Mouse (Mus musculus): ENCODE data around the gene Gm11541. TPM values are rescaled to one million over a fixed set of nuclear protein-coding genes. Genes with fewer than 3 reads are reported as not detected.
"Not testable (repeated sequence)": the region's sequence is repeated elsewhere in the genome, so short reads cannot be mapped to it uniquely, and the experiment has no call there.

Gm11541 gene
- polyA plus RNA-seq, 1 experiment, result not detected

DNA sequence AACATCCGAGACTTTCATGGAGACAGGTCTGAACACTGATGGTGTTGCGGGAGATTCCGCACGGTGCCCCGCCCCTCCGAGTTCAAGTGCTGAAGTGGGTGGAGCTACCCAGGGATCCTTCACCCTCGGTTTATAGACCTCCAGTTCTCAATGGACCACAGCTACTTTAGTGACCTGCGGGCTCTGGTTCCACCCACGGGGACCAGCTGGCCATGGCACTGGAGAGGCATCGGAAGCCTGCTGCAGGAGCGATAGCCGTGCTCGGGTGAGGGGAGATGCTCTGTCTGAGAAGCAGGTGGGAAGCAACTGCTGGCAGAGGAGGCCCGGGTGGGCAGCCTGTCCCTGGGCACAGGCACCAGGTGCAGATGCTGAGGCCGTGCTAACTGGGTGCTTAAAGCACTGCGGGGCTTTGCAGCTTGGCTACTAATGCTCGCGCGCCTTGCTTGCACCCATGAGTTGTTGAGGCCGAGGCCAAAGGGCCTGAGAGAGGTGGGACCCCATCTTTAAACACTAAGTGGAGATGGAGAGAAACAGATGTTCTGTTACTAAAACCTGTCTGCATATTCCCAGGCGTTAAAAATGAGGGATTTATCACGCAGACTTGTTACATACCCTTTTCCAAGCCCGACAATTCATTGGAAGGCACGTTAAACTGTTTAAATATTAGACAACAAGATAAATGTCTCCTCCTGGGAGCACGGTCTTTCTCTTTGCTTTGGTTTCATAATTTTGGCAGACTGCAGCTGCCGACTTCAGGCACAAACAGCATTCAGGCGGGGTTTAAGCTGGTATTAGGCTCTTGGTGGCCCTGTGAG is 2.7 kb downstream of the Gm11541 start:
- no peaks in the 10 kb centered on the region for H3K36me3 ChIP-seq (ENCODE audit: control insufficient read depth)
- H3K4me1 ChIP-seq (ENCODE audit: control insufficient read depth), result no peaks in the 10 kb centered on the region
- TF ChIP-seq GATA1 (IDR thresholded peaks at IDR 0.05; ENCODE audit: low read length) (no peak), TAL1 (IDR thresholded peaks at IDR 0.05; ENCODE audit: low read length) (no peak)
- no peaks in the 10 kb centered on the region for H3K9me3 ChIP-seq (ENCODE audit: control insufficient read depth, low read length)
- no peak overlapping the region for H3K4me3 ChIP-seq (replicated peaks)
- H3K27me3 ChIP-seq (ENCODE audit: control insufficient read depth), result no peaks in the 10 kb centered on the region

DNA sequence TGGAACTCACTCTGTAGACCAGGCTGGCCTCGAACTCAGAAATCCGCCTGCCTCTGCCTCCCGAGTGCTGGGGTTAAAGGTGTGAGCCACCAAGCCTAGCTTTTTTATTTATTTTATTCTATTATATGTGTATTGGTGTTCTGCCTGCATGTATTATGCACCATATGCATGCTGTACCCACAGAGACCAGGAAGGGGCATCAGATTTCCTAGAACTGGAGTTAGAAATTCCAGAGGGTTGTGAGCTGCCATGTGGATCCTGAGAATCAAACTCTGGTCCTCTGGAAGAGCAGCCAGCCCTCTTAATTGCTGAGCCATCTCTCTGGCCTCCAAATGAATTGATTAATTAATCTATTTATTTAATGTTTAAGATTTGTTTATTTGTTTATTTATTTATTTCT is 4.9 kb downstream of the Gm11541 start:
- TF ChIP-seq TAL1 (IDR thresholded peaks at IDR 0.05; ENCODE audit: low read length), result no peak
- TF ChIP-seq GATA1 (IDR thresholded peaks at IDR 0.05; ENCODE audit: low read length), result no peak
- Histone ChIP-seq H3K36me3 (ENCODE audit: control insufficient read depth) (no peaks in the 10 kb centered on the region), H3K4me3 (replicated peaks) (no peak overlapping the region), H3K4me1 (ENCODE audit: control insufficient read depth) (no peaks in the 10 kb centered on the region), H3K9me3 (ENCODE audit: control insufficient read depth, low read length) (no peaks in the 10 kb centered on the region), H3K27me3 (ENCODE audit: control insufficient read depth) (no peaks in the 10 kb centered on the region)

DNA sequence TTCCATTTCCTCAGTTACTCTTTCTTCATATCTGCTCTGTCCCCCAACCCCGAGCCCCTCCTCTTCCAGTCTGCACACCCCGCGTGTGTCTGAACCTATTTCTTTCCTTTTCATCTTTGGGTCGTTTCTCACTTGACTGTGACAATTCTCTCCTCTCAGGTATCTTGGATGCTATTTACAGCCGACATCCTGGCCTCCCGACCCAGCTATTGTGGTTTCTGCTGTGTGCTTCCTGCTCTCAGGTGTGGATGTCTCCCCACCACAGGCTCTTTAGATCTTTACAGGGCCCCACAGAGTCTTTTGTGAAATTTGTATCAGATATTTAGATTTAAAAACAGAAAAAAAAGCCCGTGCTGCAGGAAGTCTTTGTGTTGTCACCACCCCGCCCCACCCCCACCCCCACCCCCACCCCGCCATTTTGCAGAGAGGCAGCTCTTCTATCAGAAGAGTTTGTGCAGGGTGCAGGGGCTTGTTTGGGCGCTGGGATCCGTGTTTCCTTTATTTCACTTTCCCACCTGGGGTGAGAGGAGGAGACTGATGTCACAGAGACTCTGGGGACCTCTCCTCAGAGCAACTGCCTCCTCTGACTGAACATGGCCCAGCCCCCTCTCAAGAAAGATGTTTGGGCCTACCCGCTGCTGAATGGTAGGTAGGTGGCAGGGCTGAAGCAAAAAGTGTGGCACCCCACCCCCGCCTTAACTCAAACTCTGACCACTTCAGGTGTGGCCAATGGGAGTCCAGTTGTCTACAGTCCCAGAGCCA is 6.4 kb downstream of the Gm11541 start:
- H3K4me1 ChIP-seq (ENCODE audit: control insufficient read depth), result no peaks in the 10 kb centered on the region
- no peaks in the 10 kb centered on the region for H3K9me3 ChIP-seq (ENCODE audit: control insufficient read depth, low read length)
- TF ChIP-seq TAL1 (IDR thresholded peaks at IDR 0.05; ENCODE audit: low read length) (no peak), GATA1 (IDR thresholded peaks at IDR 0.05; ENCODE audit: low read length) (no peak)
- no peak overlapping the region for H3K4me3 ChIP-seq (replicated peaks)
- H3K27me3 ChIP-seq (ENCODE audit: control insufficient read depth), result no peaks in the 10 kb centered on the region
- no peaks in the 10 kb centered on the region for H3K36me3 ChIP-seq (ENCODE audit: control insufficient read depth)

DNA sequence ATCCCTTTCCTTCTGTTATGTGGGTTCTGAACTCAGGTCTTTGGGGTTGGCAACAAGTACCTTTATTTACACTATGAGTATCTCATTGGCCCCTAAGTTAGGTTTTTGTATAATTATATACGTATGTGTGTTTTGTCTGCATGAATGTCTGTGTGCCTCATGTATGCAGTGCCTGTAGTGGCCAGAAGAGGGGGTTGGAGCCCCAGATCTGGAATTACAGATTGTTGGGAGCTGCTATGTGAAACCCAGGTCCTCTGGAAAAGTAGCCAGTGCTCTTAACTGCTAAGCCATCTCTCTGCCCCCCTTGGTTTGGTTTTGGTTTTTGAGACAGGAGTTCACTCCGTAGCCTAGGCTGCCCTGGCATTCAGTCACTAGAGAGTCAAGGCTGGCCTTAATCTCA is 7.2 kb downstream of the Gm11541 start:
- Histone ChIP-seq H3K36me3 (ENCODE audit: control insufficient read depth) (no peaks in the 10 kb centered on the region), H3K9me3 (ENCODE audit: control insufficient read depth, low read length) (no peaks in the 10 kb centered on the region), H3K4me3 (replicated peaks) (no peak overlapping the region), H3K4me1 (ENCODE audit: control insufficient read depth) (no peaks in the 10 kb centered on the region), H3K27me3 (ENCODE audit: control insufficient read depth) (no peaks in the 10 kb centered on the region)
- TF ChIP-seq TAL1 (IDR thresholded peaks at IDR 0.05; ENCODE audit: low read length), result no peak

DNA sequence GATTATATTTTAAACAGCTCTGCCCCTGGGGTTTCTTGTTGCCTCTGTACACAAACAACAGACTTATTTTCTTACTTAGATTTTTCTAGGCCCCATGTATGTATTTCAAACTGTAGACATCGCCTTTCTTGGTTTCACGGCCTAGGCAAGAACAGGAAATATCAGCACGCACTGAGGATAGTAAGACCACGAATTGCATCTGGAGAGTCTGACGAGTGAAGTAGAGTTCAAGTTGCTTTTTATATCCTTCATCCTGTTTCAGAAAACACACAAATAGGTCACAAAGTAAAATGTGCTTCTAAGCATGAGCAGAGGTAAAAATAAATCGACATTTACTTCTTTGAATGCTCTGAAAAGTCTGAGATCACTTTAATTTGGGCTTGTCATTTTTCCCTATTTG is 8.8 kb downstream of the Gm11541 start:
- no peaks in the 10 kb centered on the region for H3K4me1 ChIP-seq (ENCODE audit: control insufficient read depth)
- H3K4me3 ChIP-seq (replicated peaks), result no peak overlapping the region
- no peaks in the 10 kb centered on the region for H3K9me3 ChIP-seq (ENCODE audit: control insufficient read depth, low read length)
- no peaks in the 10 kb centered on the region for H3K27me3 ChIP-seq (ENCODE audit: control insufficient read depth)
- H3K36me3 ChIP-seq (ENCODE audit: control insufficient read depth), result no peaks in the 10 kb centered on the region
- TF ChIP-seq GATA1 (IDR thresholded peaks at IDR 0.05; ENCODE audit: low read length) (no peak), TAL1 (IDR thresholded peaks at IDR 0.05; ENCODE audit: low read length) (no peak)

DNA sequence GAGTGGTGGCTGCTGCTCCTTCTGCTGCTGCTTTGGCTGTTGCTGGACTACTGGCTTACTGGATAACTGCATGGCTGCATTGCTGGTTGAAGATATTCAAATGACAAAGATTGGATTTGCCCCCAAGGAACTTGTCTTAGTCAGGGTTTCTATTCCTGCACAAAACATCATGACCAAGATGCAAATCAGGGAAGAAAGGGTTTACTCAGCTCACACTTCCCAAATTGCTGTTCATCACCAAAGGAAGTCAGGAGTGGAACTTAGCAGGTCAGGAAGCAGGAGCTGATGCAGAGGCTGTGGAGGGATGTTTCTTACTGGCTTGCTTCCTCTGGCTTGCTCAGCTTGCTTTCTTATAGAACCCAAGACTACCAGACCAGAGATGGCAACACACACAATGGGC is 11.8 kb downstream of the Gm11541 start:
- not testable (repeated sequence) for H3K36me3 ChIP-seq (ENCODE audit: control insufficient read depth); H3K4me1 ChIP-seq (ENCODE audit: control insufficient read depth); H3K4me3 ChIP-seq (replicated peaks); H3K27me3 ChIP-seq (ENCODE audit: control insufficient read depth); H3K9me3 ChIP-seq (ENCODE audit: control insufficient read depth, low read length)

DNA sequence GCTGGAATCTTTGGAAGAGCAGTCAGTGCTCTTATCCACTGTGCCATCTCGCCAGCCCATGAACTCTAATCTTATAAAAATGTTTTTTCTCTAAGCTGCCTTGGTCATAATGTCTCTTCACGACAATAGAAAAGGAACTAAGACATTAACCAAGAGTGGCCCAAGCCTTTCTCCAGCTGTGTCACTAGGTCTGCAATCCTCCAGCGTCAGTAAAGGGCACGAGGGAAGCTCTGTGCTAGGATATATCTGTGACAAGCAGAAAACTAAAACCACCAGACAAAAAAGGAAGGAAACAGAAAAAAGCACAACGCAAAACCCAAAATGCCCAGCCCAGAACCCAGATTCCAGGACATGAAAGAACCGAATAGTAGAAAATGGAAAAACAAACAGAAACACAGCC is 17.1 kb downstream of the Gm11541 start:
- Histone ChIP-seq H3K36me3 (ENCODE audit: control insufficient read depth) (no peaks in the 10 kb centered on the region), H3K4me3 (replicated peaks) (no peak overlapping the region), H3K9me3 (ENCODE audit: control insufficient read depth, low read length) (no peaks in the 10 kb centered on the region)

DNA sequence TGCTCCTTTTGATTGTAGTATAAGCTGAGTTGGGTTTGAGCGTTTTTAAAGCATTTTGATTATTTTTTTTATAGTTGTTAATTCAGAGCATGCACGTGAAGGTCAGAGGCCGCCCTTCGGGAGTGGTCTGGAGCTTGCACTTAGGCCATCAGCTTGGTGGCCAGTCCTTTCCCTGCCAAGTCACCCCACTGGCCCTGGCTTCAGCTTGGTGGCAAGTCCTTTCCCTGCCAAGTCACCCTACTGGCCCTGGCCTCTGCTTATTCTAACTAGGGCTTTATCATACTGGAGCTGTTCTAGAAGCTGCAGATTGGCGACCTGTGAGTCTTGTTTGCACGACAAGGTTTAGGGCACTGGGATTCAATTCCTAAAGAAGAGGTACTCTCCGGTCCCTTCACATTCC is 21.9 kb downstream of the Gm11541 start:
- H3K27me3 ChIP-seq (ENCODE audit: control insufficient read depth), result no peaks in the 10 kb centered on the region
- TF ChIP-seq GATA1 (IDR thresholded peaks at IDR 0.05; ENCODE audit: low read length) (no peak), TAL1 (IDR thresholded peaks at IDR 0.05; ENCODE audit: low read length) (no peak)
- peaks cover 2% of the 10 kb centered on the region; the same call in 1 of the 2 replicates for H3K9me3 ChIP-seq (ENCODE audit: control insufficient read depth, low read length)
- H3K4me1 ChIP-seq (ENCODE audit: control insufficient read depth), result peaks cover 4% of the 10 kb centered on the region
- H3K36me3 ChIP-seq (ENCODE audit: control insufficient read depth), result no peaks in the 10 kb centered on the region
- no peak overlapping the region for H3K4me3 ChIP-seq (replicated peaks)

More for the DNA sequence above, 17.1 kb downstream of the Gm11541 start:
- H3K27me3 ChIP-seq (ENCODE audit: control insufficient read depth), result no peaks in the 10 kb centered on the region
- no peaks in the 10 kb centered on the region for H3K4me1 ChIP-seq (ENCODE audit: control insufficient read depth)
- TF ChIP-seq GATA1 (IDR thresholded peaks at IDR 0.05; ENCODE audit: low read length), result no peak
- TF ChIP-seq TAL1 (IDR thresholded peaks at IDR 0.05; ENCODE audit: low read length), result no peak

DNA sequence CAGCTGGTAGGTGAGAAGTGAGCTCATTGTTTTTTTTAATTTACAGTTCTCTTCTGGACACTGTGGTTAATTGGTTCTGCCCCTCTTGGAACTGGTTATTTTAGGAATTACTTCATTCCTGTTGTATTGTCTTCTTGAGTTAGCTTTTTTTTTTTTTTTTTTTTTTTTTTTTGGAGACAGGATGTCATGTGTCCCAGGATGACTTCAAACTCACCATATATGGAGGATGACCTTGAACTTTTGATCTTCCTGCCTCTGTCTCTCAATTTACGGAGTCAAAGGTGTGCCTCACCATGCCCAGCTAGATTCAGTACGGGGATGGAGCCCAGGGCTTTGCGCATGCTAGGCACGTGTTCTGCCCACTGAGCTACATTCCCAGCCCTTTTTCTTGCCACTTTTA is 22.7 kb downstream of the Gm11541 start:
- Histone ChIP-seq H3K4me1 (ENCODE audit: control insufficient read depth) (peaks cover 12% of the 10 kb centered on the region), H3K27me3 (ENCODE audit: control insufficient read depth) (no peaks in the 10 kb centered on the region), H3K36me3 (ENCODE audit: control insufficient read depth) (no peaks in the 10 kb centered on the region), H3K4me3 (replicated peaks) (no peak overlapping the region), H3K9me3 (ENCODE audit: control insufficient read depth, low read length) (peaks cover 2% of the 10 kb centered on the region; the same call in 1 of the 2 replicates)
- TF ChIP-seq TAL1 (IDR thresholded peaks at IDR 0.05; ENCODE audit: low read length), result no peak
- no peak for TF ChIP-seq GATA1 (IDR thresholded peaks at IDR 0.05; ENCODE audit: low read length)
